Mouse (Mus musculus) naive thymus-derived CD4-positive, alpha-beta T cell, adult 2 months (primary cell): Measurements from ENCODE around the gene Lnpep.
"Not testable (repeated sequence)": the region's sequence is repeated elsewhere in the genome, so short reads cannot be mapped to it uniquely, and the experiment has no call there.

ENCODE experiments used
- DNase-seq: peaks from one replicate; pipeline ENCODE4 v3.0.0-alpha.2; 2011; ENCODE audit warnings: low read depth

Lnpep gene

DNA sequence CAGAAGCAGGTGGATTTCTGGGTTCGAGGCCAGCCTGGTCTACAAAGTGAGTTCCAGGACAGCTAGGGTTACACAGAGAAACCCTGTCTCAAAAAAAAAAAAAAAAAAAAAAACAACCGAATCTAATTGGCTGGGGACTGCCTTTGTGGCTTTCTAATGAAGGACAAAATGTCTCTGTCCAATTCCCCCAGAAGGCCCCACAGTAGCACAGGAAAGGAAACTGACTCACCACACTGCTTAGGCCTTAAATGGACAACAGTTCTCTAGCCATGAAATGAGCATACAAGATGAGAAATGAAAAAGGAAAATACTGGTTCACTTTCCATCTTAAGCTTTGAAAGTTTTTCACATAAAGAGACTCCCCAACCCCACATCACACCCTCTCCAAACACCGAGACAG lies 15.3 kb downstream of the Lnpep start:
- no peak for DNase-seq

- DNase-seq, result peak; percentile 36
Observed at GRCm38 (mm10) chr17:17608416-17608988, 16.3 kb downstream of the Lnpep start.

GRCm38 (mm10) chr17:17604554-17604953 lies 20.3 kb downstream of the Lnpep start:
- DNase-seq, result no peak

DNA sequence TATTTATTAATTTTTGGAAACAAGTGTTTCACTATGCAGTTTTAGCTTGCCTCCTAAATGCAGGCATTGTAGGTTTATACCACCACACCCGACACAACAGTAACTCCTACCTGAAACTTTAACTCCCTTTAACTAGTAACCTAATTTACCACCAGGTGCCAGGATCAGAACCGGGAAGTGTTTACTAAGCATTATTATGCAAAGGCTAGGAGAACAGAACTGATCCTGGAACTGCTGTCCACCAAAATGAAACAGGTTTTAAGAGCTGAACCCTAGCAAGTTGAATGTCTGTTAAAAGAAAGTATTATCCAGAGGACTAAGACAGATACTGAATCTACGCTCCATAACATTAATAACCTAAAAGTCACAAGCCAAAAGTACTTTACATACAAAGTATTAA lies 21.2 kb downstream of the Lnpep start:
- DNase-seq, result no peak

DNA sequence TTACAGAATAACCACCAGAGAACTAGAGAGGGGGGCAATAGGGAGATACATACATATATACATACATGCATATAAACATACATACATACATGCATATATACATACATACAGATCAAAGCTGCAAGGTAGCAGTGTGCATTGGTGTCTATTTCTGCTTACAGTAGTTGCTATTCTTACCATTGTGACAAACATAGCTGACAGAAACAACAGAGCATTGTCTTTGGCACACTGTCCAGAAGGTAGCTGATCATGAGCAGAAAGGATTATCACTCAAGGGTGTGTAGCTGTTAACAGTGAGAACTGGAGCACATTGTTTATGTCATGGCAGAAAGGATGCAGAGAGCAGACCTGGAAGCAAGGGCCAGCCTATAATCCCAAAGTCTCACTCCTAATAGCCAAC lies 22.1 kb downstream of the Lnpep start:
- no peak for DNase-seq

DNA sequence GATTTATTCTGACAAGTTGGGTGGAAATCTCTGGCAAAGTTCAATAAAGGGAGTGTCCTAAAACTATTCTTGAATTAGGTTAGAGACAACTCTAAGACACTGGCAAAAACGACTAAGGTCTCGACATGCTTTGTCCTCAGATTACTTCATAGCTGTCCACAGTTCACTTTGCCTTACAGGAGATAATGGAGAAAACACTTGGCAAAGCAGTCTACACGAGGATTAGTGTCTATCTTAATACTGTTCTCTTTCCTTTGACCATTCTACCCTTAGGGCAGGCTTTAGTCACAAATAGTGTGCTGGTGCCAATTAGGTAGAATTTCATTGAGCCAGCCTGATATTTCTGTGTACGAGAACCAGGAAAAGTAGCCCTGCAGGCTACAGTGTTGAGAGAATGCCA lies 22.5 kb downstream of the Lnpep start:
- no peak for DNase-seq

GRCm38 (mm10) chr17:17600804-17601252 lies 24.0 kb downstream of the Lnpep start:
- DNase-seq, result no peak

GRCm38 (mm10) chr17:17600001-17600400 lies 24.8 kb downstream of the Lnpep start:
- DNase-seq, result peak; percentile 59

GRCm38 (mm10) chr17:17598355-17598754 lies 26.5 kb downstream of the Lnpep start:
- no peak for DNase-seq

DNA sequence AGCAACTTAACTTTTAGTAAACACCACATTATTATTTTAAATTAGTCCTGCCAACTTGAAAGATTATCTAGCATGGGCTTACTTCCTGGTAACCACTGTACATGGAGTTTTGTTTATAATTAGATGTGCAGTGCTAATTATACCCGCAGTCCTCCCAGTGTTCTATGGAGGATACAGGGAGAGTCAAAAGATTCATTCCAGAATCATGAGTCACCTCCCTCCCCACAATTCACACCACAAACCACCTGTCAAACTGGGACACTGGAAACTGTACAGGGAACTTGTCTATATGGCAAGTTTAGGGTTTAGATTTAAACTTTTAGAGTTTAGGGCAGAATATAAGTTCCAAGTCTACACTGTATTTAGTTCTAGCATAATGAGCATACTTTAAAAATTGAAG lies 31.9 kb downstream of the Lnpep start:
- DNase-seq, result no peak

DNA sequence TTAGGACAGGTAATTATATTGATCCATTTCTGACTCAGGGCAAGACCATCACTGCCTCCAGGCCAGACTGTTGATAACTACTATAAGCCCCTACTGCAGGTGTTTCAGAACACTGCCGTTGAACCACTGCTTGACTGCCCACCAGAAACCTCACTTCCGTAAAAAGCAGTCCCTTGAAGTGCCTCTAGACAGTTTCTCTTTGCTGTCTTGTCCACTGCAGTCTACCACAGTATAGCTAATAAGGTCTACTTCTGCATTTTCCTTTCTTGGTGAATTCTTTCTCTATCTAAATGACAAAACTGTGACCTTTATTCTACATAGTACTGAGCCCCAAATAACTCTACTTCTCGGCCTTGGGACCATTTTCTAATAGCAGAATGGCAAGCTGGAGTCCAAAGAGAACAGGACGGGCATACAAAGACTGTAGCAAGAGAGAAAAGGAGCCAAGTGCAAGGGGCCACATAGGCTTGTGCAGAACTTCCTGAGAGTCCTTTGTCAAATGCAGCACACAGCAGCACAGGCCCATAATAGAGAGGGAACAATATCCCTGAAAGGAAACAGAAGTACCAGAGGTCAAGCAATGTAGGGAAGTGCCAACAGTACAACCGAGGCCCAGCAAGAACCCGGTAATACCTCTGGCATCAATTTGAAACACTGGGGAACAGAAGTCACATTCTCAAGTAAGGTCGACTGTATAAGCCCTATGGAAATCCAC lies 37.4 kb downstream of the Lnpep start:
- no peak for DNase-seq

DNA sequence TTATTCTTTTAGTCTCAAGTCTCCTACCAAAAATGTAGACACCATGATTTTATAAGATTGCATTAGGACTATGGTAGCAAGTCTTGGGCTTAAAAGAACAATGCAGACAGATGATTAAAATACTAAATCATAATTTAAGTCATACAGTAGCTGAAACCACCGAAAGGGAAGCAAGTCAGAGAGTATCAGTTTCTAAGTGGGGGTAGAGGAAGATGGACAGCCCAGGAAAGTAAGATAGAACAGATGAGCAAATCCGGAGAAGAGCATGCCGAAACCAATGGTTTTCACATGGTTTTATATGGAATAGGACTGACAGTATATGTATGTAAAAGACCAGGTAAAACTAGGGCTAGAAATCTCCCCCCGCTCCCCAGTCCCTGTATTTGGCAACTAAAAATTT lies 39.7 kb downstream of the Lnpep start:
- no peak for DNase-seq

DNA sequence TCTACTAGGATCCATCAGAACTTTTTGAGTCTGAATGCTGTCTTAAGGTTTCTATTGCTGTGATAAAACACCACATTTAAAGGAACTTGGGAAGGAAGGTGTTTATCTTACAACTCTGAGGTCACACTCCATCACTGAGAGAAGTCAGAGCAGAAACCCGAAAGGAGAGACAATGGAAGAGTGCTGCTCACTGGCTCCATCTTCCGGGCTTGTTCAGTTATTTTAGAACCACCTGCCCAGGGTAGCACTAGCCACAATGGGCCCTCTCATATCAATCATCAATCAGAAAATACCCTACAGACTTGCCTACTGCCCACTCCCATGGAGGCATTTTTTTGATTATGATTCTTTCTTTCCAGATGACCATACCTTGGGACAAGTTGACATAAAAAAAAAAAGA lies 41.0 kb downstream of the Lnpep start:
- DNase-seq, result peak; percentile 29

DNA sequence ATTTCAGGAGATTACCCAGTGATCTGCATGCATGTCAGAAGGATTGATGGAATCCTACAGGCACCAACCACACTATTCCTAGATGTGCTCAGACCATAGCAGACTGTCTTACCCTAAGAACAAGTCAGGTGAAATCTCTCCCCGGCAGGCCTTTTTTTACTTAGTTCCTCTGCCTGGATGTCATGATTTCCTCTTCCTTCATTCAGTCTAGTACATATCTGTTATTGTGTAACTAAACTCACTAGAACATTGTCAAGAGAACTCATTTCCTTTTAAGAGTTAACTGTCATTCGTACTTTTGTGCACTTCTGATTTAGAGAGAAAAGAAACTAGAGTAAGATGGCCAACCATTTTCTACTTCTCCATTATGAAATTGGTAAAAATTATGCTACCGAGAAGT lies 43.6 kb downstream of the Lnpep start:
- no peak for DNase-seq

DNA sequence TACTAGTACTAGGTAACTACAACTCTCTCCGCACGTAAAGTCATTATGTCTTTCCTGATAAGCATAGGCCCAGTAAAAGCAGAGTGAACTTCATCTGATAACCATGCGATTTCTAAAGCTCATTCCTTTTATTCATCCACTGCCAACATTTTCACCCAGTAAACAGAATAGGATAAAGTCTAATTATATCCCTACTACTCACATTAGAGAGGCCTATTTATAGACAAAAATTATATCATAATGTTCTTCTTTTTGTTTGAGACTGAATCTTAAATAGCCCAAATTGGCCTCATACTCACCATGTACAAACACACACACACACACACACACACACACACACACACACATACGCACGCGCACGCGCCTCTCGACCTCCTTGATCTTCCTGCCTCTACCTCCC lies 48.5 kb downstream of the Lnpep start:
- no peak for DNase-seq

DNA sequence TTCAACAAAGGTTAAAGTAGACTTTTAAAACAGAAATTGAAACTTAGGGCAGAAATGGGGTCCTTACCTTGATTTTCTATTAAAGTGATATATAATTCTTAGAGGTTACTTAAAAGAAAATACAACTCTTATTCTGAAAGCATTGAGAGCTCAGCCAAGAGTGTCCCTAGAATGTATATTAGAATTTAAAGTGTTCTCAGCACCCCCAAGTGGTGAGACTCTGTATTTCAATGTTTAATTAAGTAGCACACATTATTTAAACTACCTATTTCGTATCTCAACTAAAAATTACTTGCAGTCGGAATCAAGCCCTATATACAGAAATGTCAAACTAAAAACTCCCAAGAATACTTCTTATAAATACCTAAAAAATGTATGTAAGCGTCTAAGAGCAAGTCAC lies 57.8 kb downstream of the Lnpep start:
- peak; percentile 70 for DNase-seq

DNA sequence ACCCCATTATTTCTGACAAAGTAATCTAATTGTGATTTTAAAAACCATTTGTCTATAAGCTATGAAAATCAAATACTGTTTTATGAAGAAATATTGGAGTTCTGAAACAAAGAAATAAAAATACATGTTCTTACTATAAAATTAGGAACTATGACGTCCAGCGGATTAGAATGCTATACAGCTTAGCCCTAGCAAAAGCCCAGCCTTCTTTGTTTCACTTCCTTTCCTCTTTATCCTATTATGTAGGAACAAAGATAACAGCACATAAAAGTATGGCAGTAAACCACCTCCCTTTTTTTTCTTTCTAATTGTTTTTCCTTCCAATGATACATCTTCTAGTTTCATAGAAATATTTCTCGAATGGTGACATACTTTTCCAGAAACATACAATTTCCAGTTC lies 75.9 kb downstream of the Lnpep start:
- DNase-seq, result no peak

DNA sequence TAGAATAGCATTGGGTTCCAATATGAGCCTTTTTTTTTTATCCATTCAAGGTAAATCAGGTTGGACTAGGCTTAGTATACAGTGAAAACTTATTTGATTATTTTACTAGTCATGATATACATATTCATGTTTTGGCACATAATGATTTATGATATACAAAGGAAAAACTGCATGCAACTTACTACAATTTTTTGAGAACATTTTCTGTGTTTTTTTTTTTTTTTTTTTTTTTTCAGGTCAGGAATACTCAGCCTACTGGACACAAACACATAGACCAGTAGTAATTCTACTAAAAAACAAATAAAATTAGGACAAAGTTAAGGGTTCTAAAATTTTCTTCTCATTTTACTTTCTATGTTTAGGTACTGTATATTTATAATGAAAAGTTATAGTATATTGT lies 93.5 kb downstream of the Lnpep start:
- no peak for DNase-seq

DNA sequence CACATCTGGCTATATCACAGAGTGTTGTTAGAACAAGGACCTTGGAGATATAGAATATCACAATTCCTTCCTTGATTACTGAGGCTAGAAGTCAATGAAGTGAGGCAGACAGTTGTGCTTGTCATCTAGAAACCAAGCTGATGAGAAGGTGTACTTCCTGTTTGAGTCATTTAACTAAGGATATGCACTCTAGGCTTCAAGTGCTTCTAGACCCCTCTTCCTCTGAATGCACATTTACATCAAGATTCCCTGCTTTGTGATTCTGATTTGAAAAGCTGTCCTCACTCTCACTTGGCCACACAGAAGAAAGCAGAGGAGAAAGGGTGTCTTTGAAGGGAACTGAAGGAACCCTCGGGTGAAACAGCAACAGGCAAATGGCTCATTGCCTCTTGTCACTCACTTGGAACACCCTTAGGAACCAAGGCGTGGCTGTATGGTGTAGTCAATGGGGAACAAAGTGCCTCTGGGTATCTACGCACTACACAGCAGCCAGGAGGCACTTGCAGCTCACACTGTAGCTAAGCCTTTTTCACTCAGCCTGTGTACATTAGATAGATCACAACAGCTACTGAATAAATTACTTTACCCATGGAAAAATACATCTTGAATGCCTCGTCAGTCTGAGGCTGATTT lies 108.3 kb downstream of the Lnpep start:
- DNase-seq, result no peak

- DNase-seq, result no peak
Observed at GRCm38 (mm10) chr17:17506677-17507076, 118.2 kb downstream of the Lnpep start.

GRCm38 (mm10) chr17:17499278-17499677 lies 125.6 kb downstream of the Lnpep start:
- DNase-seq, result no peak

DNA sequence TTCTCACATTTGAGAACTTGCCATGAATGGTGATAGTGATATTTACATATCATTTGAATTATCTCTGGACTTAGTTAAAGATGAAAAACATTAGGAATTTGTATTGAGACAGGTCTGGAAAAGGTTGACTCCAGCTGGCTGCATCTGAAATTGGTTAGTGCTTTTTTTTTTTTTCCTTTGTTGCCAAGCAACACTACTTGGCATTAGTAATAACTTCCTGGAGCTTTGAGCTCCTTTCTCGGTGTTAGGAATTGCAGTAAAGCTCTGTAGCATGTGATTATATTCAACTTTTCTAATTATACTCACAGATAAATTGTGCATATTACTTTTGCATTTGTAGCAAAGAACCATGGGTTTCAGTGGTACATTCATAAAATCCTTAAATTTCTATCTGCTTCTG lies 126.0 kb downstream of the Lnpep start:
- no peak for DNase-seq

- DNase-seq, result no peak
Observed at GRCm38 (mm10) chr17:17496730-17497129, 128.1 kb downstream of the Lnpep start.

DNA sequence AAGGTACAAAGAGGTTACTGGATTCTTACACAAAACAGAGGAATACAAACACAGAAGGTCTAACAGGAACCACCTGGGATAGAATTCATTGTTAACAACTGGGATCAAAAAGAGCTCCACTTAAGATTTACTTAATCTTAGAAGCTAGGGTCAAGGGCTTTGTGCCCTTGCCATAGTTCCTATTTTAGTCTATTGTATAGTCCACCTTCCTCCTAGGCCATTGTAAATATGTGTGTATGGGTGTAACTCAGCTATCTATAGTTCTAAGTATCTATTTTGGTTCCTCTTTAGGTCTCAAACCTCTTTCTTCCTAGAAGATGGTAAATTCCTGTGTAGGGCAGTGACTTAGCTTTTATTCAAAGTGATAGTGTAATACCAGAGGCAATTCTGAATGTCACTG lies 128.6 kb downstream of the Lnpep start:
- DNase-seq, result not testable (repeated sequence)
